Mouse (Mus musculus) megakaryocyte, embryonic 14.5 days (primary cell): ENCODE measurements around the gene Phf10.

Experiments
- FLI1 ChIP-seq: IDR thresholded peaks from 2 replicates; pipeline ENCODE4 v1.6.1; 2012; ENCODE audit warnings: low read length, inconsistent platforms, mixed read lengths
- GATA1 ChIP-seq: IDR thresholded peaks from 3 replicates; pipeline ENCODE4 v1.6.1; 2012; ENCODE audit warnings: mixed read lengths, low read length, inconsistent platforms, borderline replicate concordance

GRCm38 (mm10) chr17:14921582-14921981 lies 39.5 kb downstream of the Phf10 start:
- TF ChIP-seq GATA1 (no peak), FLI1 (no peak)
